Mouse (Mus musculus) thymus, adult 2 months (tissue): ENCODE measurements around the gene Cep295.

Experiments used
- CTCF ChIP-seq: fragments of 200-500 bp; IDR thresholded peaks from 2 replicates; pipeline ENCODE4 v1.5.1; 2012; ENCODE audit warnings: mild to moderate bottlenecking, control low read depth, low read length, moderate library complexity, borderline replicate concordance; ENCODE audit not compliant: control insufficient read depth, poor library complexity, insufficient read depth; ENCODE audit errors: extremely low read depth
- POLR2A ChIP-seq: fragments of 200-500 bp; IDR thresholded peaks from 2 replicates; pipeline ENCODE4 v1.6.1; 2012; ENCODE audit warnings: mild to moderate bottlenecking, low read length, control low read depth, moderate library complexity; ENCODE audit not compliant: control insufficient read depth, poor library complexity, insufficient read depth; ENCODE audit errors: extremely low read depth

DNA sequence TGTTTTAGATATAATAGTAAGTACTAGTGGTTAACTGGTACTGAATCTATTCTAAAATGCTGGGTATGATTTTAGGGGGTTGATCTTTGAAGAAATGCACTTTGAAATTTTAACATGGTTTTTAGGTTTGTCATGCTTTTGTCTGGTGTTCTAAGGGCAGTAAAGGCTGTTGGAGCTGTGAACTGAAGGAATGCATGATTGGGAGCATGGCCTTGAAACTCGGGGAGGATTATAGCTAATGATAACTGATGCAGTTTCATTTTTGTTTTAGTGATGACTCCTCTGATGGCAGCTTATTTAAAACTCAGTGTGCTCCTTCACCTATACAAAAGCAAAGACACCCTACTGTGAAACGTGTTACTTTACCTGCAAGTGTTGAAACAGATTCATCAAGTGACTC is 49.3 kb downstream of the Cep295 start:
- TF ChIP-seq CTCF, result no peak
- no peak for TF ChIP-seq POLR2A
